Mouse (Mus musculus): ENCODE data around the gene Cyb5b. TPM values are rescaled to one million over a fixed set of nuclear protein-coding genes. Genes with fewer than 3 reads are reported as not detected.

Cyb5b gene
- polyA plus RNA-seq, 1 experiment from 2014 or later = 84.0 TPM

DNA sequence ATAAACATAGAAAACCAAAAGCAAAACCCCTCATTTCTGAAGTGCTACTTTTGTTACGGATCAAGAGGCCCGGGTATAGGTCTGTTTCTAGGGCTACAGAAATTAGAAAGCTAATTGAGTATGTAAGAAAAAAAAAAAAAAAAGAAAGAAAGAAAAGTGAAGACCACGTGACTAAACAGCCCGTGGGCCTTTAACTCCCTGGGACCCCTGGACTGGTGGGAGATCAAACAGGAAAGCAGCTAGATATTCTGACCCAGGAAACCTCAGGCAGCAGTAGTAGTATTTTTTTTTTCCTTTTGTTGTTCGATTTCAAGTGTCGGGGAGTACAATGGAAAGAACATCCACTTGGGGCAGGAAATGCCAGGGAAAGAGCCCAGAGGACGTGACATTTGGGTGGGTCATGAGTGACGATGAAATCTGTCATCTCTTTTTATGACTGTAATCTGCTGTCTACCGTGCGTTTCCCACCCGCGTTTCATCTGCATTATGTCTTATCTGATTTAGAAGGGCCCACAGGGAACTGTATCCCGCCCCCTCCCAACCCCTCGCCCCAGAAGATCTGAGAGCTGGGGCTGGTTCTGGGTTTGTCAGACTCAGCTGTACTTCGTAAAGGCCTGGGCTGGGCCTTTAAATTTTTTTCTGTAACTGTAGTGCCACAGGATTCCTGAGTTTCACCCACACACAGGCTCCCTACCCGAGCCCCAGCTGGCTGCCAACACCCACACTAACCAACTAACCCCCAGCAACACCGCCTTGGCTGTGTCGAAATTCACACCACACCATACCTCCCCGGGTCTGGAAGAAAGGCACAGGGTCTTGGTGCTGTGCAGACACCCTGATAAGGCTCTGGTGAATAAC is 36.1 kb upstream of the Cyb5b start:
- H3K9me3 ChIP-seq (ENCODE audit: control insufficient read depth, low read length) = no peaks in the 10 kb centered on the region
- H3K4me3 ChIP-seq (ENCODE audit: low read length) = no peak overlapping the region
- WGBS = 32% methylated on average over 19 of the region's 19 CpGs
- H3K27me3 ChIP-seq (ENCODE audit: control insufficient read depth, insufficient read depth, low read depth, low read length) = no peaks in the 10 kb centered on the region
- ATAC-seq (ENCODE audit: low read depth) = no peak
- peak overlapping the region; percentile 17; the same call in 1 of the 2 replicates for H3K9ac ChIP-seq (ENCODE audit: low read length)
- peaks cover 11% of the 10 kb centered on the region for H3K4me1 ChIP-seq (replicated peaks; ENCODE audit: control insufficient read depth, insufficient read depth, low read length)
- no peaks in the 10 kb centered on the region for H3K36me3 ChIP-seq (ENCODE audit: control insufficient read depth, insufficient read depth, low read length)
- H3K4me2 ChIP-seq (ENCODE audit: low read depth, low read length) = peak overlapping the region; percentile 1; the same call in 1 of the 2 replicates
- no peak overlapping the region for H3K27ac ChIP-seq (ENCODE audit: low read length)

DNA sequence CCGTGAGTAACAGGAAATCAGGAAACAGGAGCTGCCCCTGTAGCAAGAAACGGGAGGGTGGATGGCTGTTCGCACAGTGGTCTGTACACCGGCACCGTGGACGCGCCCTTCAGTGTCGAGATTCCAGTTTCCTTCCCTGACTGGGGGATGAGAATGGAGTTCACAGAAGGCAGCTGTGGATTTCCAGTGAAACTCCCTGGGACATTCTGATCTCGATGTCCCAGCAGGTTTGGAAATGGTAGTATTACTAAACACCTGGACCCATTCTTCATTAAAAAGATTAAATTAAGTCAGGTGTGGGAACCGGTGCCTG is 35.5 kb upstream of the Cyb5b start:
- 47% methylated on average over 10 of the region's 10 CpGs for WGBS
- Histone ChIP-seq H3K27ac (ENCODE audit: low read length) (no peak overlapping the region), H3K27me3 (ENCODE audit: control insufficient read depth, insufficient read depth, low read depth, low read length) (no peaks in the 10 kb centered on the region), H3K4me2 (ENCODE audit: low read depth, low read length) (peak overlapping the region; percentile 1; the same call in 1 of the 2 replicates), H3K4me3 (ENCODE audit: low read length) (no peak overlapping the region), H3K9ac (ENCODE audit: low read length) (peak overlapping the region; percentile 17; the same call in 1 of the 2 replicates), H3K4me1 (replicated peaks; ENCODE audit: control insufficient read depth, insufficient read depth, low read length) (peaks cover 14% of the 10 kb centered on the region), H3K36me3 (ENCODE audit: control insufficient read depth, insufficient read depth, low read length) (no peaks in the 10 kb centered on the region), H3K9me3 (ENCODE audit: control insufficient read depth, low read length) (no peaks in the 10 kb centered on the region)
- no peak for ATAC-seq (ENCODE audit: low read depth)

DNA sequence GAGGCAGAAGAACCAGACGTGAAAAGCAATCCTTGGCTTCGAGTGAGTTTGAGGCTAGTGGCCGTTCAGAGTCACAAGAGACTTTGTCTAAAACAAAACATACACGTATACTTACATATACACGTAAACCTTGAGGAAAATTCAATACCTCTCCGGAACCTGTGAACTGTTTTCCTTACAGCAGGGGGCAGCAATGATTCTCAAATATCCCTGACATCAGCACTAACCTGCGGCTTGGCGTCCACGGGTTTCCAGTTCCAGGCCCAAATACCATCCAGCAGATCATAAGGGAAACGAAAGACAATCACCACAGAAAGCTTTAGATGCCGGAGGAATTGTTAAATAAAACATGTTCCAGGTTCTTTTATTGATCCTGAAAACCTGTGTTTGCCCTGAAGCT is 34.4 kb upstream of the Cyb5b start:
- Histone ChIP-seq H3K27me3 (ENCODE audit: control insufficient read depth, insufficient read depth, low read depth, low read length) (no peaks in the 10 kb centered on the region), H3K4me1 (replicated peaks; ENCODE audit: control insufficient read depth, insufficient read depth, low read length) (peaks cover 14% of the 10 kb centered on the region), H3K9me3 (ENCODE audit: control insufficient read depth, low read length) (no peaks in the 10 kb centered on the region), H3K36me3 (ENCODE audit: control insufficient read depth, insufficient read depth, low read length) (no peaks in the 10 kb centered on the region), H3K9ac (ENCODE audit: low read length) (no peak overlapping the region), H3K27ac (ENCODE audit: low read length) (peak overlapping the region; percentile 59; the same call in 1 of the 2 replicates), H3K4me2 (ENCODE audit: low read depth, low read length) (peak overlapping the region; percentile 24; the same call in 1 of the 2 replicates), H3K4me3 (ENCODE audit: low read length) (no peak overlapping the region)
- 8% methylated on average over 11 of the region's 11 CpGs for WGBS
- ATAC-seq (ENCODE audit: low read depth) = peak; percentile 73; the same call in 1 of the 2 replicates

DNA sequence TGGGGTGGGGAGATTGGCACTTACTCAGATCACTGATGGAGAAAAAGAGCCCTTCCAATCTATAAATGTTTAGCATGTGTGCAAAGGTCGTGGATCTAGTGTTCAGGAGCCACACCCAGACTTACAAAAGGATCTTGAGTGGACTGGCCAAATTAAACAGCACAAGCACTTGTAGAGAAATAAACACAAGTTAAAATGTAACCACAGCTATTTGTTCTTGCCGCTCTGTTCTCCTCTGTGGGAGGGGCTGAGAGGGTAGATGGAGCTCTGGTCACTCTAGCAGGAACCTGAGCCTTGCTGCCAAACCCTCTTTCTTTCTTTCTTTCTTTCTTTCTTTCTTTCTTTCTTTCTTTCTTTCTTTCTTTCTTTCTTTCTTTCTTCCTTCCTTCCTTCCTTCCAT is 33.4 kb upstream of the Cyb5b start:
- Histone ChIP-seq H3K9ac (ENCODE audit: low read length) (no peak overlapping the region), H3K4me3 (ENCODE audit: low read length) (no peak overlapping the region), H3K4me2 (ENCODE audit: low read depth, low read length) (no peak overlapping the region), H3K36me3 (ENCODE audit: control insufficient read depth, insufficient read depth, low read length) (no peaks in the 10 kb centered on the region), H3K4me1 (replicated peaks; ENCODE audit: control insufficient read depth, insufficient read depth, low read length) (peaks cover 14% of the 10 kb centered on the region), H3K9me3 (ENCODE audit: control insufficient read depth, low read length) (no peaks in the 10 kb centered on the region), H3K27me3 (ENCODE audit: control insufficient read depth, insufficient read depth, low read depth, low read length) (no peaks in the 10 kb centered on the region), H3K27ac (ENCODE audit: low read length) (no peak overlapping the region)
- peak; percentile 72 for ATAC-seq (ENCODE audit: low read depth)
- 17% methylated on average over 2 of the region's 2 CpGs for WGBS

DNA sequence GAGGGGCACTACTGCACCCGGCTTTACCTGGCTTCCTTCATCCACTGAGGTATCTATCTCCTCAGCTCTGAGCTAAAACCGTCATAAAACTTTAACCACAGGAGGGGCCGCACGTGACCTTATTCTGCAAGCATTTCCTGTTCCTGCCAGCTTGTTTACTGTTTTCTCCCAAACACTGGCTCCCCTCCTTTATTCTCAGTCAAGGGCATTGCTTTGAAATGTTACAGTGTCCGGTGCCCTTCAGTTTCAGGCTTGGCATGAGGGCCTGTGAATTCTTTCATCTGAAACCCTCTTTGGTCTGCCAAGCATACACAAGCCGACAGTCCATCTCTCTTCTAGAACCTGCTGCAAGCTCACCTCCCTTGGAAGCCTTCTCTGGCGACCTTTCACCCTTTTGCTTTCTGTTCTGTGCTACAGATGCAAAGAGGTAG is 31.6 kb upstream of the Cyb5b start:
- H3K27me3 ChIP-seq (ENCODE audit: control insufficient read depth, insufficient read depth, low read depth, low read length) = no peaks in the 10 kb centered on the region
- no peaks in the 10 kb centered on the region for H3K36me3 ChIP-seq (ENCODE audit: control insufficient read depth, insufficient read depth, low read length)
- H3K4me2 ChIP-seq (ENCODE audit: low read depth, low read length) = no peak overlapping the region
- H3K9ac ChIP-seq (ENCODE audit: low read length) = peak overlapping the region; percentile 37; the same call in 1 of the 2 replicates
- no peak overlapping the region for H3K4me3 ChIP-seq (ENCODE audit: low read length)
- H3K27ac ChIP-seq (ENCODE audit: low read length) = peak overlapping the region; percentile 45
- peaks cover 22% of the 10 kb centered on the region for H3K4me1 ChIP-seq (replicated peaks; ENCODE audit: control insufficient read depth, insufficient read depth, low read length)
- 24% methylated on average over 7 of the region's 7 CpGs for WGBS
- no peak for ATAC-seq (ENCODE audit: low read depth)
- H3K9me3 ChIP-seq (ENCODE audit: control insufficient read depth, low read length) = no peaks in the 10 kb centered on the region

DNA sequence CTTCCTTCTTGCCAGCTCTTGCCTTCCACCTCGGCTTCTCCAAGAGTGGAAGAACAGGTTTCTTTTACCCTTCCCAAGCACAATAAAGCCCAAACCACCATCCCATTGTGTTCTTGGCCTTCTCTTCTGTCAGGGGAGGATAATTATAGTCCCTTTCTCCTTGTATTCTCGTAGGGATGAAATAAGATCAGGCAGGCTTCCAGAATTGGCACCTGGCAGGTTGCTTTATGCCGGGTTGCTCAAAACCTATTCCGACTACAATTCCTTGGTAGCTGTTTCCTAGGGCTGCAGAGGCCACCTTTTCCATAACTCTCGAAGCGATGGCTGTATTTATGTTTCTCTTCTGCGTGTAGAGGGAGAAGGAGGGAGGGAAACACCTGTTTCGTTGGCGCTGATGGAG is 31.0 kb upstream of the Cyb5b start:
- peaks cover 22% of the 10 kb centered on the region for H3K4me1 ChIP-seq (replicated peaks; ENCODE audit: control insufficient read depth, insufficient read depth, low read length)
- no peak for ATAC-seq (ENCODE audit: low read depth)
- no peak overlapping the region for H3K4me2 ChIP-seq (ENCODE audit: low read depth, low read length)
- H3K4me3 ChIP-seq (ENCODE audit: low read length) = no peak overlapping the region
- no peaks in the 10 kb centered on the region for H3K27me3 ChIP-seq (ENCODE audit: control insufficient read depth, insufficient read depth, low read depth, low read length)
- 52% methylated on average over 9 of the region's 9 CpGs for WGBS
- no peak overlapping the region for H3K9ac ChIP-seq (ENCODE audit: low read length)
- no peaks in the 10 kb centered on the region for H3K9me3 ChIP-seq (ENCODE audit: control insufficient read depth, low read length)
- peak overlapping the region; percentile 45 for H3K27ac ChIP-seq (ENCODE audit: low read length)
- no peaks in the 10 kb centered on the region for H3K36me3 ChIP-seq (ENCODE audit: control insufficient read depth, insufficient read depth, low read length)

DNA sequence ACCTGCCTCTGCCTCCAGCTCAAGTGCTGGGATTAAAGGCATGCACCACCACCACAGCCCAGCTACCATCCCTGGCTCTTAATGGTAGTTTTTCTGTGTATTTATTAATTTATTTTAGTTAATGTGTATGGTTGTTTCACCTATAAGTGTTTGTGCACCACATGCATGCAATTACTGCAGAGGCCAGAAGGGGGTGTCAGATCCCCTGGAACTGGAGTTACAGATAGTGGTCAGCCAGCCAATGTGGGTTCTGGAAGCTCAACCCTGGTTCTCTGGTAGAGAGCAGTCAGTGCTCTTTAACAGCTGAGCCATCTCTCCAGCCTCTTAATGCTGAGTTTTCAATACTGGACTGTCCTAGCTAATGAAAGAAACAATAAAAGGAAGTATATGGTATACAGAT is 29.6 kb upstream of the Cyb5b start:
- Histone ChIP-seq H3K36me3 (ENCODE audit: control insufficient read depth, insufficient read depth, low read length) (no peaks in the 10 kb centered on the region), H3K27ac (ENCODE audit: low read length) (no peak overlapping the region), H3K9me3 (ENCODE audit: control insufficient read depth, low read length) (no peaks in the 10 kb centered on the region), H3K4me2 (ENCODE audit: low read depth, low read length) (no peak overlapping the region), H3K9ac (ENCODE audit: low read length) (no peak overlapping the region), H3K4me1 (replicated peaks; ENCODE audit: control insufficient read depth, insufficient read depth, low read length) (peaks cover 22% of the 10 kb centered on the region), H3K4me3 (ENCODE audit: low read length) (no peak overlapping the region), H3K27me3 (ENCODE audit: control insufficient read depth, insufficient read depth, low read depth, low read length) (no peaks in the 10 kb centered on the region)
- ATAC-seq (ENCODE audit: low read depth) = no peak

DNA sequence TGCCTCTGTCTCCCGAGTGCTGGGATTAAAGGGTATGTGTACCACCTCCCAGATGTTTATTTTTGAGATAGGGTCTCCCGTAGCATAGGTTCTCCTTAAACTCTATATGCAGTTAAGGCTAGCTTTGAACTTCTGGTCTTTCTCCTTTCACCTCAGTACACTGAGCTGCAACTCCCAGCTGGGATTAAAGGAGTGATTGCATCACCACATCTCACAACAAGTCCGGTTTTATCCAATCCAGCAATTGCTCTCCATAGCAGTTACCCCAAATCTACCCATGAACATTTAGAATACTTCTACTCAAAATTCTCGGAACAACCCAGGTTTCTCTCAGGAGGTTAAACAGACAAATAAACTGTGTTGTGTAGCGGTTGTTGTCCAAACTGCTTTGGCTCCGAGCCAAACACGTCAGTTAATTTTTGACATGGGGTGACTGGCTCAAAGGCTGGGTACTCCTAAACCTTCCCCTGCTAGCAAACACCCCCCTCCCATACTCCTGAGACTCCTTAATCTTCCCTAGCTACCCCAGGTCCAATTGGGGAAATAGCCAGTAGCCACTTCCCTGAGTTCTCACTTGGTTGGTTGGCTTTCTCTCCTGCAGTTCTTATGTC is 28.7 kb upstream of the Cyb5b start:
- Histone ChIP-seq H3K9ac (ENCODE audit: low read length) (no peak overlapping the region), H3K4me1 (replicated peaks; ENCODE audit: control insufficient read depth, insufficient read depth, low read length) (peaks cover 20% of the 10 kb centered on the region)

DNA sequence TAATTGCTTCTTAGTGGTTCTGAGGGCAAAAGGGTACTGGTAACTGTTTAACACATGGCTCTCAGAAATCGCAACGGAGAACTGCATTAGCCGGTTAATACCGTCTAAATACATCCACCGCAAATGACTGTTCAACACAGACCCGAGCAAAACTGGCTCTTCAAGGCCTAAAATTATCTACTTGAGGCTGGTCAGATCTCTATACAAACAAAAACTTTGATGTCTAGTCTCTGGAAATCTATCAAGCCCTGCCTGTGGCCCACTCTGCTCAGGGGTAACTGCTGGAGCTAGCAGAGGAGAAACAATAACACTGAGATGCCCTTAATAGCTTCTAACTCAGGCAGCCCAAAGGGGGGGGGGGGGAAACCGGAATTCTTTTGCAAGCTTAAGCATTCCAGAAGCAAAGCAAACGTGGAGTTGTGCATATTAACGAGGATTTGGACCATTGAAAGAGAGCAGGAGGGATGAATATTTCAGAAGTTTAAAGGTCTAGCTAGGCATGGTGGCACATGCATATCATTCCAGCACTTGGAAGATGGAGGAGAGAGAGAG is 27.3 kb upstream of the Cyb5b start:
- ATAC-seq (ENCODE audit: low read depth) = no peak; the same call in 1 of the 2 replicates

More for the DNA sequence above, 28.7 kb upstream of the Cyb5b start:
- Histone ChIP-seq H3K27ac (ENCODE audit: low read length) (no peak overlapping the region), H3K4me3 (ENCODE audit: low read length) (no peak overlapping the region), H3K36me3 (ENCODE audit: control insufficient read depth, insufficient read depth, low read length) (no peaks in the 10 kb centered on the region), H3K9me3 (ENCODE audit: control insufficient read depth, low read length) (no peaks in the 10 kb centered on the region), H3K4me2 (ENCODE audit: low read depth, low read length) (no peak overlapping the region), H3K27me3 (ENCODE audit: control insufficient read depth, insufficient read depth, low read depth, low read length) (no peaks in the 10 kb centered on the region)
- ATAC-seq (ENCODE audit: low read depth) = no peak
- 85% methylated on average over 7 of the region's 7 CpGs for WGBS

More for the DNA sequence above, 27.3 kb upstream of the Cyb5b start:
- H3K36me3 ChIP-seq (ENCODE audit: control insufficient read depth, insufficient read depth, low read length) = no peaks in the 10 kb centered on the region
- no peak overlapping the region for H3K27ac ChIP-seq (ENCODE audit: low read length)
- no peaks in the 10 kb centered on the region for H3K9me3 ChIP-seq (ENCODE audit: control insufficient read depth, low read length)
- no peak overlapping the region for H3K4me2 ChIP-seq (ENCODE audit: low read depth, low read length)
- 16% methylated on average over 9 of the region's 9 CpGs for WGBS
- H3K9ac ChIP-seq (ENCODE audit: low read length) = no peak overlapping the region
- no peaks in the 10 kb centered on the region for H3K27me3 ChIP-seq (ENCODE audit: control insufficient read depth, insufficient read depth, low read depth, low read length)
- H3K4me1 ChIP-seq (replicated peaks; ENCODE audit: control insufficient read depth, insufficient read depth, low read length) = peaks cover 20% of the 10 kb centered on the region
- no peak overlapping the region for H3K4me3 ChIP-seq (ENCODE audit: low read length)

Data from lung, embryonic 16.5 days (tissue).